Mouse (Mus musculus) urinary bladder, postnatal 10 days (tissue): Measurements from ENCODE around the gene Tex16.

Source experiments
- DNase-seq: peaks from one replicate; pipeline ENCODE4 v3.0.0; 2022; ENCODE audit warnings: low spot score

Gene Tex16

GRCm38 (mm10) chrX:112010707-112011106, at the start of gene Tex16:
Gene Tex16, plus strand, starts transcription at chrX:112011007.
- DNase-seq = no peak

- DNase-seq = no peak
These were observed 11.1 kb upstream of the Tex16 start for GRCm38 (mm10) chrX:111999661-112000060.
